Mouse (Mus musculus): ENCODE measurements around the gene Iqce.
"Not testable (repeated sequence)": the region's sequence is repeated elsewhere in the genome, so short reads cannot be mapped to it uniquely, and the experiment has no call there.

Gene Iqce

DNA sequence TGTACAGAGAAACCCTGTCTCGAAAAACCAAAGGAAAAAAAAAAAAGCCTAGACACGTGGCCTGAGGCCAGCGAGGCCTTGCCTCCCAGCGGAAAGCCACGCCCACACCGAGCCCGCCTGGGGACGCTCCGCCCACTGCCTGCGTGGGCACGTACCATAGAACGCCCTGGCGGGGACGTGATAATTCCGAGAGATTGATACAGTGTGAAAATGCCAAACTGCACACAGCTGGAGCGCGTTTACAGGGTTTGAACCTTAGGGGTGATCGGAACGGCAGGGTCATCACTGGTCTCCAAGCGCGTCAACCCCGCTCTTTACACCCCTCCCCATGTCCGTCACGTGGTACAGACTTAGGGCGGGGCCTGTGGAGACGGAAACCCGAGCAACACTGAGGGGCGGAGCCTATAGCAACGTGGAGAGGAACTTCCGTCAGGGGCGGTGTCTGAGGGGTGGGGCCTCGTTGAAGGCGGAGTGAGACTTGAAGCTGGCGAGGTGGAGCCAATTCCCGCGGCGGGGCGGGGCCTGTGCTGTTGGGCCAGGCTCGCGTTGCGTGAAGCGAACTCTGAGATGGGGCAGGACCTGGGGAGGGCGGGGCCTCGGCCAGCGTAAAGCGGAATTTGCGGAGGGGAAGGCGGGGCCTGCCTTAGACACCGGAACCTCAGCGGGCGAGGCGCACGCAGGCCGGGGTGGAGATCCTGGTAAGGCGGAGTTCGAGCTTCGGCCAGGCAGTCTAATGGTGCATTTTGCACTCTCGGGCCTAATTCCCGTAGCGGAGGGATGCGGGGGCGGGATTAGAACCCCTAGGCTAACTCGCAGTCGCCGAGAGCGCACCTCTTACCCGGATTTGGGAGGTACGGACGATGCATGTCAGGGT, 2.4 kb upstream of the Iqce start, which contains the start of gene Brat1:
TSS of gene Brat1 (plus strand) at position 634 of the 874 bp plus-strand sequence.
- DNase-seq = peak; percentile 100

DNA sequence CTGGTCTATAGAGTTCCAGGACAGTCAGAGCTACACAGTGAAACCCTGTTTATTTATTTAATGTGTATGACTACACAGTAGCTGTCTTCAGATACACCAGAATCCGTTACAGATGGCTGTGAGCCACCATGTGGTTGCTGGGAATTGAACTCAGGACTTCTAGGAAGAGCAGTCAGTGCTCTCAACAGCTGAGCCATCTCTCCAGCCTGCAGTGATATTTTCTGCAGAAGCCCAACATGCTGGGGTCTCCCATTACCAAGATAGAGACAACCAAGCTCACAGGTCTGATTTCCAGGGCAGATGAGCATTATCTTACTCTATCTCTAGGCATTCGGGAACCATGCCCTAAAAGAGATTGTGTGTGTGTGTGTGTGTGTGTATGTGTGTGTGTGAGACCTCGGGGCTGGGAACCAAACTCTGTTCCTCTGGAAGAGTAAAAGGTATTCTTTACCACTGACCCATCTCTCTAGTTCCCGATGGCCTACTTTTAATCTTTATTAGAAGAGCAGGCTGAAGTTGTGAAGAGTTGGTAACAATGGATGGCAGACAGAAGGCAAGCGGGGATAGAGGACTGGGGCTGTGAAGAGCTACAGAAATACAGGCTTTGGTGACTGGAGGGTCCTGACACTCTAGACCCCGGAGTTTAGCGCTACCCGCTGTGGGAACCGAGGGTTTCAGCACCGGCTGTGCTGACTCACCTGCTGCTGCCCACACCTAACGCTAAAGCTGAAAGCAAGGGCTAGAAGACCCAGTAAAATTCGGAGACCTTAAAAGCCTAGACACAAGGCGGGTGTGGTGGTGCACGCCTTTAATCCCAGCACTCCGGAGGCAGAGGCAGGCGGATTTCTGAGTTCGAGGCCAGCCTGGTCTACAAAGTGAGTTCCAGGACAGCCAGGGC, 1.6 kb upstream of the Iqce start:
- DNase-seq = peak; percentile 15

DNA sequence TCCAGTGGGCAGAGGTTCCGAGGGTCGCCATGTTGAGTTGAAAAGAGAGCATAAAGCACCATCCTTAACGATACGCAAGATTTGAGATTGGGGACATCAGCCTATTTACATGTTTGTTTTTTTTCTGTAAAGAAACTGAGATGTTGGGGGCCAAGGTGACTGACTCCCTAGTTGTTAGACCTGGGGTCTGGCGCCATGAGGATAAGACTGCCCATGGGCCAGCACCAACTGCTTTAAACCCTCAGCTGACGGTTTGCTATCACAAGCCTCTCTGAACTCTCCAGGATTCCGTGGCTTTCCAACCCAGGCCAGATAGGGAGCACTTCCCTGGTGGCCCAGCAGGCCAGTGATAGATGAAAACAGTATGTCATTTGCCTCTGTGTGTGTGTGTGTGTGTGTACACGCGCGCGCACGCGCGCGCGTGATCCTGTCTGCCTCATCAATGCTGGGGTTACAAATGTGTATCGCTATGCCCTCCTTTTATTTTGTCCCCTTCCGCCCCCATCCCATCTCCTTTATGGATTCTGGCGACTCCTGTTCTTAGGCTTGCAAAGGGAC, 519 bp upstream of the Iqce start:
- peak; percentile 31 for DNase-seq

DNA sequence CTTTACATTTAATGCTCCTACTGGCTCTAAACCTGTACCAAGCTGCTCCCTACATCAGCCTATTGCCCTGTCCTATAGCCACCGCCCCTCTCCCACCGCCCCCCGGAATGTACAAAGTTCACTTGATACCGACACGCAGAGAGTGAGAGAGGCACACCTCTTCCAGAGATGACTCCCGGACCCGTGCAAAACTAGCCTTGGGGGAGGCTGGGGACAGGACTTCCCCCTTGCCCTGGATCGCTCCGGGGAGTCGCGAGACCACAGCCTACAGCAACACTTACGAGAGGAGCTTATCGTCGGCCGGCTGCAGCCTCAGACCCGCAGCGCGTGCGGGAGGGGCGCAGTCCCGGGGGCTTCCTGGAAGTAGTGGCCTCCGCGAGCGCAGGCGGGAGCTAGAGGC, 517 bp downstream of the Iqce start:
- no peak for DNase-seq

DNA sequence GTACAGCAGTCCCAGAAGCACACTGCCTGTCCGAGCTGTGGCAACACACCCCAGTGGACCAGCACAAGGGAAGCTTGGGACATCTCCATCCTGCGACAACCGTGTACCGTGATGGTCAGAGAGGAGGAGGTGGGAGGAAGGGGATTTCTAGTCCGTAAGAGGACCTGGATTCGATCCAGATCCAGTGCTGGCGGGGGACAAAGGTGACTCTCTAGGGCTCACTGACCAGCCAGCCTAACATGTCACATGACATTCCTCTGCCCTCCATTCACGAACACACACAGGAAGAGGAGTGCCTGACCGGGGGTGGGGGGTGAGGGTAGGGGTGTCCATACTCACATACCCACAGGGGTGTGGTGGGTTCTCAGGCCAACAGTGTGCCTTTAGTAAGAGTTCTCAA, 2.4 kb downstream of the Iqce start:
- peak; percentile 76 for DNase-seq

DNA sequence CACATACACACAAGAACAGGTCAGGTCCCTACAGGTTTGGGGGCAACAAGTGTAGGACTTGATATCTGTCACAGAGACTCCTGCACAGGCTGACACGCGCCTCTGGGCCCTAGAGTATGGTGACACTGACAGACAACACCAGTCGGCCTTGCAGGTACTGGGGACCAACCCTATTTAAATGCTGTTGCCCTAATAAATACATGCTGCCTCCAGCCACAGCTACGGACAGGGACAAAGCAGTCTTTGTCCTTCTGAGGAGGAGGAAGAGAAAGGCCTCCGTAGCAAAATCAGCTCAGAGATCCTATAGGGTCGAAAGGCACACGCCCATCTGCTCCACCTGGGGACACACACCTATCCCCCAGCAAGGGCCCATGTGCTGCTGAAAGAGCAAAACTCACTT, 6.2 kb downstream of the Iqce start:
- no peak for DNase-seq

DNA sequence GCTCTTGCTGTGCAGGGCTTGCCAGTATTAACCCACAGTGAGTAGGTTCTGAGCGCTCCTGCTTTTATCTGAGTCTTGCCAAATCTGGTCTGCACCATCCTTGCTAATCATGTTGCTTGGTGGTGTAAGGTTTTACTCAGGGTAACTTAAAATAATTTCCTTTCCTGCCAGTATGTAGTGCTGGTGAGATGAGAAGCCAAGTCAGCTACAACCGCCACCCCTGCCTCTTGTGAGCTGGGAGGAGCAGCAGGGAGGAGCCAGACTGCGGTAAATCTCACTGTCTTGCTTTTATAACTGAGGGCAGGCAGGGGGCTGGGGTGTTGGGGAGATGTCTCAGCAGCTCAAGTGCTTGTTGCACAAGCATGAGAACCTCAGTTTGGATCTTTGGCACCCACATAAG, 13.7 kb downstream of the Iqce start:
- DNase-seq = no peak

DNA sequence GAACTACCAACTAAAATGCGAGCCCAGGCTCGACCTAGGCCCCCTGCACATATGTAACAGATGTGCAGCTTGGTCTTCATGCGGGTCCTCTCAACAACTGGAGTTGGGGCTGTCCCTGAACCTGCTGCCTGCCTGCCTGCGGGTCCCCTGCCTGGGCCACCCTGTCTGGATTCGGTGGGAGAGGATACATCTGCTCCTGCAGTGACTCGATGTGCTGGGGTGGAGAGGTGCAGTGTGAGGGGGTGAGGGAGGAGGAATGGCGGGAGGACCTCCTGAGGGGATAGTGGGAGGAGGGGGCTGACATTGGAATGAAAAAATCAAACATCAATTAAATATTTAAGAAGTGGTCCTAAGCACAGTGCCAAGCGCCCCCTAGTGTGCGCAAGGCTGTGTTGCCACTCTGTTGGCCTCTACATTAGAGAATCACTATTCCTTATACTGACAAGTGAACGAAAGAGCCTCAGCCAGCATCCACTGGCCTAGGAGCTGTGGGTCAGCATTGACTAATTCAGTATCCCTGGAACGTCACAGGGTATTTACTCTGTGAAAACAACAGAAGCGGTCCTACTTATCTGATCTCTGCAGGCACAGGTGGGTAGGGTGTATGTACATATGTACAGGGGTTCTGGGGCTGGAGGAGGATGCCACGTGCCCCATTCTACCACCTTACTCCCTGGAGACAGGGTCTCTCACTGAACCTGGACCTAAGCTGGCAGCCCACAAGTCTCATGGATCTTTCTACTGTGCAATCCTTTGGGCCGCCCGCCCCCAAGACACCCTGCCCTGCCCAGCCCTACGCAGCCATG, 17.6 kb downstream of the Iqce start:
- peak; percentile 13 for DNase-seq

DNA sequence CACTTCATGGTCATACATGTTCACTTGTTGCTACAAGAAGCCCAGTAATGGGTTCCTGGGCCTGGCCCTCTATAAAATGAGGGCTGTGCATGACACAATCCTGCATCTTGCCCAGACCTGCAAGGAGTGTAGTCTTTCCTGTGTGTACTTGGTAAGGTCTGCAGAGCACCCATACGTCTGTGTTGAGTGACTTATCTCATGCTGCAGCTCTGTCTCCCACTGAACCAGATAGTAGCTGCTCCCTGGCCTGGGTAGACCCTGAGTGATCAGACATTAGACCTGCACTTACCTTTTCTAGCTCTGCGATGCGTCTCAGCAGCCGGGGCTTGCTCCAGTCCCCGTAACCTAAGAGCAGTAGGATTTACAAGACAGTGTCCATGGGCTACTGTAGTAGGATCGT, 20.1 kb downstream of the Iqce start:
- DNase-seq = no peak

DNA sequence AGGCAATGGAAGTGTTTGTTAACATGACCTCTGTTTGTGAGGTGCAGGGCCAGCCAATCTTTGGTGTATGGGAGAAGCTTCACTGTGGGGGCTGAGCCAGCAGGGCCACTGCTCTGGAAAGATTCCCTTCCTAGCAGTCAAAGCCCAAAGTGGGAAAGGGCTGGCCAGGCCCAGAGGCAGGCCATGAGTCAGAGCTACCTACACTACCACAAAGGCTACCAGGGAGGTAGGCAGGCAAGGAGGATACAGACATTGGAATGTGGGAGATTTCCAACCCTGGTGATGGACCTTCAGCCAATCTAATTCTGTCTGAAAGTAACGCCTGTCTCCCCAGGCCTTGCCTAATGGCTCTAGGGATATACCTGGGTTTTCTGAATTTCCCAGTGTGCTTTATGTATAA, 21.2 kb downstream of the Iqce start:
- DNase-seq = no peak

DNA sequence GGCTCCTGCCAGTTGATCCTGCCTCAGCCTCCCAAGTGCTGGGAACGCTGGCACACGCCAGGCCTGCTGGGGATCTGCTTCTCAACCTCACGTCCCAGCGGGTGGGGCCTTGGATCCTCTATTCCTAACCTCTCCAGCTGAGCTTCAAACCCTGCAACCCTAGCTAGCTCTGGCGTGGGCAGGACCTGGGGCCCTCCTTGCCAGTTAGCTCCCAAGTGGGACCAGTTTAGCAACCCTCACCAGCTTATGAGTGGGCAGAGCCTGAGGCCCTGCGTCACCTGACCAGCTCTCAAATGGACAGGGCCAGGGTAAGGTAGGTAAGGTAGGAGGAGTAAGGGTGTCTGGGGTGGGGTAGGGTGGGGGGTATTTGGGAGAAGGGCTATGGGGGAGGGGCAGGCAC, 22.1 kb downstream of the Iqce start:
- DNase-seq = no peak

DNA sequence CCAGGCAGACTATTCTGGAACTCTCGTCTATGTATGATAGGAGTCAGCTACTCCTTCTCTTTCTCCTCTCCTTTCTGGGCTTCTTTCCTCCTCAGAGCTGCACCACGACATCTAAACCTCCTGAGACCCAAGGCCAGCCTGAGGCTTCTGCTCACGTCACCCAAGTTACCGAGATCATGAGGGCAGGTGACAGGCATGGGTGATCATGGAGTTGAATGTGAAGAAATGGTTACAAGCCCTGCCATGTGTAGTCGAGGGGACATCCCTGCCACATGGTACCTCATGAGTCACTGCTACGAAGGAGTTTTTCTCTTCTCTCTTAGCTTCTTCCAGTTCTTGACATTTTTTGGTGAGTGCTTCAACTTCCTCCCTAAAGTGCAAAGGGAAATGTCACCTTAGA, 25.0 kb downstream of the Iqce start:
- DNase-seq = no peak

DNA sequence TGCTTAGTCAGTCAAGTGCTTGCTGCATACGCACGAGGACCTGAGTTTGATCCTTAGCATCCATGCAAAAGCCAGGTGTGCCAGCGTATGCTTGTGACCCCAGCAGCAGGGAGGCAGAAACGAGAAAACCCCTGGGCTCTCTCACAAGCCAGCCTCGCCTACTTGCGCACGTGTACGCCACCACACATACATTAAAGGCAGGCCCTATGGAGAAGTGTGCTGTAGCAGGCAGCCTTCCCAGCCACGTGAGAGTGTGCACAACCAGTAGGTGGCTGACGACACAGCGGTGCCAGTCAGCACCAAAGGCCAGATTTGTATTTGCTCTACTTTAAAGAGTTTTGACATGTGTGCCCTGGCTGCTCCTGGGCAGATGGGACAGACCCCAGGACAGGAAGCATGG, 26.5 kb downstream of the Iqce start:
- no peak for DNase-seq

DNA sequence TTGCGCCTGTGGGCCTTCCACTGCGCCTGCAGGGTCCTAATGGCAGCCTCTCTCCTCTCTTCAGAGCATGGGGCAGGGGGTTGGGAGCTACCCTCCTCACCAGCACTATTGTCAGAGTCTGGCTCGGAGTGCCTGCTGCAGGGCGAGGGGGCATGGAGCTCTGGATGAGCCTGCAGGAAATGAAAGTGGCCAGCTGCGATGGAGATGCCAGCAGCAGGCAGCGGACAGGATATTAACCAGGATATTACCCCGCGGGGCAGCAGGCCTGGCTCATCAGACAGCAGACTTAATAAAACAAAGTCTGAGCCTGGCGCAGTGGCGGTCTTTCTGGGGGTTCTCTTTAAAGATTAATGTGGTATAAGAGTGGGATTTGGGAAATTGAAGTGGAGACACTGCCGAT, 27.1 kb downstream of the Iqce start:
- DNase-seq = no peak

DNA sequence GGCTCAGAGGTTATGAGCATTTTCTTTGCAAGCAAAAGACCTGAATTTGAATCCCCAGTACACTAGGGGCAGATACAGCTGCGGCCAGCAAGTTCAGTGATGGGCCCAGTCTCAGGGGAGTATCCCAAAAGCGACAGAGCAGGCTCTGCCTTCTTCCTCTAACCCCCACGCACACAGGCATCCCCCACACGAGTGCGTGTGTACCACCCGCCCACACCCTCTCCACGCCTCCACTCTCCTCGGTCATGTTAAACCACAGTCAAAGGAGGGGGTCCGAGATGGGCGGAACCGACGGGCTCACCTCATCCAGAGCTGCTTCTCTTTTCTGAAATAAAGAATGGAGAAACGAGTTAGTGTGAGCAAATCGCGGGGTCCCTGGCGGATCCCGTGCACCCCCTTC, 28.1 kb downstream of the Iqce start:
- no peak for DNase-seq

DNA sequence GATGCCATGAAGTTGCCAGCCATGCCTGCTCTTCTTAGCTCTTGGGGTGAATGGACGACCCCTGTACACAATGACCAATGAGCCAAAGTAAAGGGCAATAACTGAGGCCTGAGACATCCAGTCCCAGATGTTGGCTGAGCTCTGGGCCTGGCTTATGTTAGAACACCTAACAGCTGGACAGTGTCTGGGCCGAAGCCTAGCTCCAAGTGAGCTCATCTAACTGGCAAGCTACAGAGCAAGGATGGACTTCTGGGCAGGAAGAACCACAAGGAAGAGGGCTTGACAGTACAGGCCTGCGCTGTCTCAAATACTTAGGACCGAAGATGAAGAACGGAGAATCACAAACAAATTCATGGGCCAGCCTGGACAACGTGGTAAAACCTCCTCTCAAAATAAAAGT, 29.6 kb downstream of the Iqce start:
- DNase-seq = not testable (repeated sequence)

DNA sequence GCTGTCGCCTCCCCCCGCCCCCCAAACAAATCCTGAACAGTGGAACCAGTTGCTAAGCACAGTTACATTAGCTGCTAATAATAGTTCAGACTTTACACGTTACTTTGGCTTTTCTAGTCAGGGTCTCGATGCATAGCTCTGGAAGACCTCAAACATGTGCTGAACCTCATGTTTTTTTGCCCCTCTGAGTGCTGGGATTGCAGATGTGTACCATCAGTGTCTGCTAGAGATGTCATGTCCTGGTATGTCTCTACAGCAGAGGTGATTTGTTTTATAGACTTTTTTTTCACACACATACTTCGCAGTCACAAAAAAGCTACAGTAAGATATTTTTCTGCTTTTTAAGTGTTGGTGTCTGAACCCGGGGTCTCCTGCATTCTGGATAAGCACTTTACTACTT, 30.1 kb downstream of the Iqce start:
- no peak for DNase-seq

DNA sequence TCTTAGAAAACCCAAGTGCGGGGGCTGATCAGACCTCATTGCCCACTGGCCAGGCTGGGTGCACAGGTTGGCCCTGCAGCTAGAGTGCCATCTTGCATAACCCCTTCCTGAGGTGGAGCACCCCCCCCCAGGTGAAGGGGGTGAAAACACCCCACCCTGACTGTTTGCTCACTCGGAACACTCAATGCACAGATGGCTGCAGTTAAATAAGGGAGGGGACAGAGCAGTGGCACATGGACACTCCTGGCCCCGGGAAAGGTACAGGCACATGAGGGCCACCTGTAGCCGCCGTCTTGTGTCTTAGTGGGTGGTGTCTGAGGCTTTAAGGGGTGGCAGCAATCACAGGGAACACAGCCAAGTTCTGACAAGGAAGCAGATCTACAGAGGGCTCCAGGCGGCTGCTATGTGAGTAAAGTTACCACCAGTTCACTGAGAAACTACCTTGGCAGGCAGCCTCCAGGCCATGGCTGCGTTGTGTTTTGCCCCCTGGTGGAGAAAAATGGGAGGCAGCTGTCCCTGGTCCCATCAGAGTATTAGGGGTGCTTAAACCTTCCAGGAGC, 38.5 kb downstream of the Iqce start:
- DNase-seq = peak; percentile 42

DNA sequence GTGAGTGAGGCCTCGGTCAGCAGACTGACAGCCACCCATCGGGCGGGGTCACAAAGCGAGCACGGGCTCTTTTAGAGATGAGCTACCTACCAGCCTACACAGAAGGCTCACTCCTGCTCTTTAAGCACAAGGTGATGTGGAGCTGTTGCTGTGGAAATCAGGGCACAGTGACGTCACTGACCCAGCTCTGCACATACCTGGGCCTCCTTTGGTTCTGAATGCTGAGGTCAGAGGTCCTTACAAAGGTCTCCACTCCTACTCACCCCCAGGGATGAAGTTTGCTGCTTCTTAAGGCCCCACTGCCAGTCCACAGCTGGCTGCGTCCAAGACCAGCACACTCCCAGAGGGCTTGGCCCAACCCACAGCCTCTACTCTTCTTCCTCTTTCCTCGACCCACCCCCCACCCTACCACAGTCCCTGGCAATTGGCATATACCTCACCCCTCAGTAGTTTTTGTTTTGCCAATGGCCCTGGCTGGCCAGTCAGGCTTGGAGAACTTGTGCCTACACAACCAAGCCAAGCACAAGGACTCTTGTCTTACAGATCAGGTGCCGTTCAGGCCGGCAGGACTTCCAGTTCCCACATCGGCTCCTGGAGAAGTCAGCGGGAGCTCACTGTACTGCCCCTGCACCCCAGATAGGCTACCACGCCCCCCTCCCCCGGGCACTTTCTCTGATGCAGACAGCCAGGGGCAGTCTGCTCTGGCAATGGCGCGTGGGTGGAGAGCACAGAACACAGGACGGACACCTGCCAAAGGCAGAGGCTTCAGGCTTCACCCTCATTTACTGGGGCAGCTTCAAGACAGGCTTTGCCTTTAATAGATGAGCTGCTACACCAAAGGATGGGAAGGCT, 39.2 kb downstream of the Iqce start:
- DNase-seq = no peak

DNA sequence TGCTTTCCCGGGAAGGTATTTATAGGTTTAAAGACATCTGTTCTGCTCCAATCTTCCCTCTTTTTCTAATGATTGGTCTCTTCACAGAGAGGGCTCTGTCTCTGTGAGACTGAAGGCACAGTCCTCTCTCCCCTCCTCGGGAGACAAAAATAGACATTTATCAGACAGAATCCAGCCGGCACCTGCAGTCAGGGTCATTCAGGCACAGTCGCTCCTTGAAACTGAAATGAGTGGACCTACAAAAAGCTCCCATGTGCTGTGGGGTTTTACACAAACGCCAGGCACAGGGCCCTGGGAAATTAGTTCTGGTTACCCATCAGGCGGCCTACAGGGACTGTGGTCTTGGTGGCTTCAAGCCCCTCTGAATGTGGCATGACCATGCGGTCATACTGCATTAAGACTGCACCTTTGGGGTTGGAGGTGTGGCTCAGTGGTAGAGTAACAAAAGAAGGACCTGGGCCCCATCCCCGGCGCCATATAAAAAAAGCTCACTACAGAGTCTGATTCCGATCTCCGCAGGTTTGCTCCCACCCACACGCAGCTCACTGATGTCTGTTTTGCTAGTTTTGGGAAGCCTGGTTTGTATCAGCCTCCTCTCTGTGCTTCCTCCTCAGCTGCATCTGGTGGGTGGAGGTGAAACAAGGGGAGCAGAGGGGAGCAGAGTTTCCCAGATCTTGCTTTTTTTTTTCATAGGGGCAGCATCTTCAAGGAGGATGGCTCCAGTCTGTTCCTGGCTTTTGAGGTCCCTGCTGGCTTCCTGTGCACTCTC, 40.1 kb downstream of the Iqce start:
- DNase-seq = no peak

DNA sequence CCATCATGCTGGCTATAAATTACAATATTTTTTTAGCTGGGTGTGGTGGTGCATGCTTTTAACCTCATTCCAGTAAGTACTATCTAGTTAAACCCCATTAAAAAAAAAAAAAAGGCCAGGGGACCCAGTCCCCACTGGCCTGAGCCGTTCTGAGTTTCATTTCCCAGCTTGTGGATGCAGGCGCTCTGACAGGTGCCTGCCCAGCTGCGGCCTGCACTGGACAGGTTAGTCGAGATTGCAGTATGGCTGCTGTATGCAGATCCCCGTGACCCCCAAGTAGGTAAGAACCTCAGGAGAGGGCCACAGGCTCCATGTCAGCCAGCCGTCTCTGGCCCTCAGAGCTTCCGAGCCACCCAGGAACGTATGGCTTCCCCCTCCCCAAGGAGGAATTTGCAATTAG, 40.8 kb downstream of the Iqce start:
- no peak for DNase-seq

All from kidney, adult 11 months (tissue).